14 mouse cellular contexts compared by ENCODE assay signal in genomic region chr19:21051872-21052271, GRCm38 (mm10).
DNase-seq lines count a peak whose midpoint lies in the region; ATAC-seq and TF ChIP-seq lines count a peak whose summit lies in the region.
"Had no signal": no experiment of that assay in that cellular context is flagged by ENCODE, and none has a peak within 500 bp of the region (broad histone marks: within the 10 kb centered on the region; RNA-seq: fewer than 3 reads in every experiment).

No protein-coding gene starts in this region.

- no peak overlapping the region for H3K4me3 ChIP-seq in embryonic facial prominence, embryonic 15.5 days (replicated peaks)
- H3K4me3 ChIP-seq in embryonic facial prominence, embryonic 10.5 days = no peak overlapping the region
- no peak overlapping the region for H3K4me3 ChIP-seq in liver, postnatal 0 days (ENCODE audit: low read depth, low read length)
- H3K4me3 ChIP-seq in stomach, postnatal 0 days (ENCODE audit: low read depth, low read length) = no peak overlapping the region
- H3K4me3 ChIP-seq in heart, embryonic 12.5 days = no peak overlapping the region
- H3K4me3 ChIP-seq: hindbrain, embryonic 13.5 days; midbrain, embryonic 13.5 days had no signal

- no peak overlapping the region for H3K4me2 ChIP-seq in embryonic facial prominence, embryonic 15.5 days (replicated peaks)
- no peak overlapping the region for H3K4me2 ChIP-seq in liver, postnatal 0 days (ENCODE audit: low read depth, low read length)
- H3K4me2 ChIP-seq in stomach, postnatal 0 days (replicated peaks; ENCODE audit: low read depth) = no peak overlapping the region
- no peak overlapping the region for H3K4me2 ChIP-seq in heart, embryonic 12.5 days
- H3K4me2 ChIP-seq: hindbrain, embryonic 13.5 days; midbrain, embryonic 13.5 days had no signal

- no peak for TF ChIP-seq CTCF in liver, postnatal 0 days (IDR thresholded peaks at IDR 0.05; ENCODE audit: low read depth)
- TF ChIP-seq CTCF in stomach, postnatal 0 days (IDR thresholded peaks at IDR 0.05; ENCODE audit: low read depth) = no peak

- no peaks in the 10 kb centered on the region for H3K9me3 ChIP-seq in embryonic facial prominence, embryonic 15.5 days (replicated peaks)
- no peaks in the 10 kb centered on the region for H3K9me3 ChIP-seq in embryonic facial prominence, embryonic 10.5 days
- H3K9me3 ChIP-seq in liver, postnatal 0 days (ENCODE audit: low read length) = no peaks in the 10 kb centered on the region
- H3K9me3 ChIP-seq in stomach, postnatal 0 days (ENCODE audit: control insufficient read depth, low read length) = no peaks in the 10 kb centered on the region
- no peaks in the 10 kb centered on the region for H3K9me3 ChIP-seq in heart, embryonic 12.5 days (replicated peaks)
- H3K9me3 ChIP-seq: hindbrain, embryonic 13.5 days; midbrain, embryonic 13.5 days had no signal

- no peaks in the 10 kb centered on the region for H3K27me3 ChIP-seq in embryonic facial prominence, embryonic 15.5 days
- no peaks in the 10 kb centered on the region for H3K27me3 ChIP-seq in embryonic facial prominence, embryonic 10.5 days (replicated peaks; ENCODE audit: low read depth, poor library complexity, severe bottlenecking)
- no peaks in the 10 kb centered on the region for H3K27me3 ChIP-seq in liver, postnatal 0 days (ENCODE audit: insufficient read depth, low read length)
- no peaks in the 10 kb centered on the region for H3K27me3 ChIP-seq in stomach, postnatal 0 days (ENCODE audit: control insufficient read depth, insufficient read depth, low read length)
- H3K27me3 ChIP-seq in heart, embryonic 12.5 days (replicated peaks) = no peaks in the 10 kb centered on the region
- H3K27me3 ChIP-seq: hindbrain, embryonic 13.5 days; midbrain, embryonic 13.5 days had no signal

- TF ChIP-seq EP300 in liver, postnatal 0 days (IDR thresholded peaks at IDR 0.05; ENCODE audit: low read depth) = no peak
- TF ChIP-seq EP300 in stomach, postnatal 0 days (optimal IDR thresholded peaks at IDR 0.05) = peak; percentile 31

- ATAC-seq in embryonic facial prominence, embryonic 15.5 days (ENCODE audit: insufficient number of reproducible peaks, low FRiP score, low TSS enrichment, low read depth) = no peak
- peak; percentile 67 for ATAC-seq in liver, postnatal 0 days
- ATAC-seq in stomach, postnatal 0 days (ENCODE audit: low FRiP score, low TSS enrichment) = peak; percentile 86
- ATAC-seq in heart, embryonic 12.5 days (ENCODE audit: insufficient number of reproducible peaks, low FRiP score) = no peak
- ATAC-seq: lung, postnatal 0 days; midbrain, embryonic 13.5 days had no signal

- WGBS in embryonic facial prominence, embryonic 15.5 days = 69% methylated on average over 4 of the region's 4 CpGs
- 82% methylated on average over 4 of the region's 4 CpGs for WGBS in embryonic facial prominence, embryonic 10.5 days
- 51% methylated on average over 4 of the region's 4 CpGs for WGBS in liver, postnatal 0 days (ENCODE audit: insufficient replicate concordance)
- WGBS in stomach, postnatal 0 days = 51% methylated on average over 4 of the region's 4 CpGs
- WGBS in heart, embryonic 12.5 days = 69% methylated on average over 4 of the region's 4 CpGs

- no peak overlapping the region for H3K9ac ChIP-seq in embryonic facial prominence, embryonic 15.5 days
- no peak overlapping the region for H3K9ac ChIP-seq in liver, postnatal 0 days (replicated peaks)
- H3K9ac ChIP-seq in stomach, postnatal 0 days (ENCODE audit: low read length) = no peak overlapping the region
- H3K9ac ChIP-seq in heart, embryonic 12.5 days = no peak overlapping the region
- H3K9ac ChIP-seq: hindbrain, embryonic 13.5 days; midbrain, embryonic 13.5 days had no signal

- peak overlapping the region; percentile 56; the same call in 1 of the 2 replicates for H3K27ac ChIP-seq in embryonic facial prominence, embryonic 15.5 days (replicated peaks)
- H3K27ac ChIP-seq in embryonic facial prominence, embryonic 10.5 days (replicated peaks) = no peak overlapping the region
- H3K27ac ChIP-seq in liver, postnatal 0 days (ENCODE audit: low read depth) = peak overlapping the region; percentile 9; the same call in 1 of the 2 replicates
- H3K27ac ChIP-seq in stomach, postnatal 0 days (replicated peaks) = peak overlapping the region; percentile 77
- no peak overlapping the region for H3K27ac ChIP-seq in heart, embryonic 12.5 days (ENCODE audit: poor library complexity, severe bottlenecking)
- H3K27ac ChIP-seq: hindbrain, embryonic 13.5 days; midbrain, embryonic 13.5 days had no signal

- no peak for DNase-seq in embryonic facial prominence, embryonic 10.5 days (ENCODE audit: low spot score)
- peak; percentile 25 for DNase-seq in urinary bladder, postnatal 14 days (ENCODE audit: low spot score)
- DNase-seq in urinary bladder, adult 2 months (ENCODE audit: low spot score) = no peak
- no peak for DNase-seq in liver, postnatal 0 days
- no peak for DNase-seq in stomach, postnatal 0 days (ENCODE audit: low spot score)
- DNase-seq in gastrocnemius, adult 8-10 months (ENCODE audit: low spot score in 2 of 2) = no peak
- DNase-seq: adrenal gland, postnatal 10 days; kidney, adult 18-20 months; right cerebral cortex, adult 18-20 months had no signal

- no peaks in the 10 kb centered on the region for H3K36me3 ChIP-seq in embryonic facial prominence, embryonic 15.5 days
- H3K36me3 ChIP-seq in embryonic facial prominence, embryonic 10.5 days (replicated peaks) = no peaks in the 10 kb centered on the region
- no peaks in the 10 kb centered on the region for H3K36me3 ChIP-seq in liver, postnatal 0 days (replicated peaks; ENCODE audit: insufficient read depth, low read length)
- no peaks in the 10 kb centered on the region for H3K36me3 ChIP-seq in stomach, postnatal 0 days (ENCODE audit: control insufficient read depth, insufficient read depth, low read length)
- H3K36me3 ChIP-seq in heart, embryonic 12.5 days = no peaks in the 10 kb centered on the region
- H3K36me3 ChIP-seq: hindbrain, embryonic 13.5 days; midbrain, embryonic 13.5 days had no signal

- H3K4me1 ChIP-seq in embryonic facial prominence, embryonic 15.5 days = no peaks in the 10 kb centered on the region
- H3K4me1 ChIP-seq in embryonic facial prominence, embryonic 10.5 days = peaks cover 5% of the 10 kb centered on the region
- H3K4me1 ChIP-seq in liver, postnatal 0 days (ENCODE audit: insufficient read depth) = peaks cover 16% of the 10 kb centered on the region
- no peaks in the 10 kb centered on the region; the same call in 1 of the 2 replicates for H3K4me1 ChIP-seq in stomach, postnatal 0 days (replicated peaks; ENCODE audit: control insufficient read depth, insufficient read depth)
- no peaks in the 10 kb centered on the region for H3K4me1 ChIP-seq in heart, embryonic 12.5 days (replicated peaks)
- H3K4me1 ChIP-seq: hindbrain, embryonic 13.5 days had no signal

Comparison
In these comparisons a context has a peak if more than half of its experiments do, and no peak if none do; other contexts are left out.
1. H3K27ac ChIP-seq: peak in embryonic facial prominence, embryonic 15.5 days (single experiment), liver, postnatal 0 days (single experiment) and stomach, postnatal 0 days (single experiment); none in embryonic facial prominence, embryonic 10.5 days (single experiment) and heart, embryonic 12.5 days (single experiment).
2. ATAC-seq: peak in liver, postnatal 0 days (single experiment) and stomach, postnatal 0 days (single experiment); none in embryonic facial prominence, embryonic 15.5 days (single experiment) and heart, embryonic 12.5 days (single experiment).